In the genomic region with DNA sequence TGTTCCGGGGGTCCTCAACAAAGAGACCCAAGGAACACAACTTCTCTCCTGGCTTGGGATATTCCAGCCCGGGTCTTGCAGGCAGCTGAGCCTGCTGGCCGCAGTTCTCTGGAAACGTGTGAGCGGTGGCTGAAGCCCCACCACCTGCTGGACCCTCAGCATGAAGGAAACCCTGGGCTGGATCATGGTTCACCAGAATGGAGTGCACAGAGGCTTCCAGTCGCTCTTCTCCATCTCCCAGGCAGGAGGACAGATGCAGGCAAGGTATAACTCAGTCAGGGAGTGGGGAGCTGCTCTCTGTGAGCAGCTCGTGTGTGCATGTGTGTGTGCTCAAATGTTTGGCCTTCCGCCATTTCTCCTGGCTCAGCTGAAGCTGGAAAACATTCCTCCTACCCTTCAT, we compare ENCODE assay signal across 8 mouse cellular contexts. TPM values are rescaled to one million over a fixed set of nuclear protein-coding genes. Genes with fewer than 3 reads are reported as not detected.
DNase-seq lines count a peak whose midpoint lies in the region; ATAC-seq and TF ChIP-seq lines count a peak whose summit lies in the region.

No protein-coding gene starts in this region.

- no peak for TF ChIP-seq CTCF in liver, adult 2 months (IDR thresholded peaks at IDR 0.05; ENCODE audit: low read depth, low read length)

- H3K27me3 ChIP-seq in liver, embryonic 12.5 days (replicated peaks), result peaks cover 100% of the 10 kb centered on the region
- H3K27me3 ChIP-seq in embryonic facial prominence, embryonic 12.5 days, result peaks cover 83% of the 10 kb centered on the region
- H3K27me3 ChIP-seq in heart, embryonic 12.5 days (replicated peaks), result peaks cover 85% of the 10 kb centered on the region
- peaks cover 11% of the 10 kb centered on the region; the same call in 1 of the 2 replicates for H3K27me3 ChIP-seq in liver, adult 2 months (ENCODE audit: control insufficient read depth, insufficient read depth, low read length)
- peaks cover 28% of the 10 kb centered on the region for H3K27me3 ChIP-seq in neural tube, embryonic 11.5 days (ENCODE audit: control insufficient read depth, insufficient read depth, low read length)

- TF ChIP-seq POLR2A in liver, adult 2 months (IDR thresholded peaks at IDR 0.05; ENCODE audit: extremely low read depth, insufficient read depth, low read length), result no peak

- H3K4me3 ChIP-seq in liver, embryonic 12.5 days, result no peak overlapping the region
- no peak overlapping the region for H3K4me3 ChIP-seq in embryonic facial prominence, embryonic 12.5 days
- H3K4me3 ChIP-seq in heart, embryonic 12.5 days, result no peak overlapping the region
- H3K4me3 ChIP-seq in liver, adult 2 months (ENCODE audit: insufficient read depth, low read depth, low read length), result no peak overlapping the region
- H3K4me3 ChIP-seq in neural tube, embryonic 11.5 days (ENCODE audit: low read depth, low read length), result no peak overlapping the region

- H3K36me3 ChIP-seq in liver, embryonic 12.5 days, result no peaks in the 10 kb centered on the region
- H3K36me3 ChIP-seq in embryonic facial prominence, embryonic 12.5 days, result no peaks in the 10 kb centered on the region
- H3K36me3 ChIP-seq in heart, embryonic 12.5 days, result no peaks in the 10 kb centered on the region
- H3K36me3 ChIP-seq in liver, adult 2 months (ENCODE audit: control insufficient read depth, insufficient read depth, low read length), result no peaks in the 10 kb centered on the region
- H3K36me3 ChIP-seq in neural tube, embryonic 11.5 days (ENCODE audit: control insufficient read depth, insufficient read depth, low read length), result no peaks in the 10 kb centered on the region

- H3K4me2 ChIP-seq in liver, embryonic 12.5 days, result no peak overlapping the region
- H3K4me2 ChIP-seq in embryonic facial prominence, embryonic 12.5 days (replicated peaks), result no peak overlapping the region; the same call in 1 of the 2 replicates
- no peak overlapping the region for H3K4me2 ChIP-seq in heart, embryonic 12.5 days
- H3K4me2 ChIP-seq in neural tube, embryonic 11.5 days (ENCODE audit: low read depth), result no peak overlapping the region

- no peak for ATAC-seq in liver, embryonic 12.5 days
- ATAC-seq in embryonic facial prominence, embryonic 12.5 days (ENCODE audit: insufficient number of reproducible peaks, insufficient read depth, low FRiP score, low TSS enrichment), result peak; percentile 47; the same call in 1 of the 2 replicates
- ATAC-seq in heart, embryonic 12.5 days (ENCODE audit: insufficient number of reproducible peaks, low FRiP score), result peak; percentile 55; the same call in 1 of the 2 replicates
- ATAC-seq in neural tube, embryonic 11.5 days (ENCODE audit: insufficient read depth, low FRiP score, low TSS enrichment), result no peak

- no peaks in the 10 kb centered on the region for H3K9me3 ChIP-seq in liver, embryonic 12.5 days (replicated peaks)
- no peaks in the 10 kb centered on the region for H3K9me3 ChIP-seq in embryonic facial prominence, embryonic 12.5 days
- no peaks in the 10 kb centered on the region for H3K9me3 ChIP-seq in heart, embryonic 12.5 days (replicated peaks)
- H3K9me3 ChIP-seq in neural tube, embryonic 11.5 days (ENCODE audit: control insufficient read depth, low read length), result no peaks in the 10 kb centered on the region

- peak; percentile 69 for DNase-seq in liver
- DNase-seq in kidney, adult 9 months, result peak; percentile 57
- peak; percentile 13 for DNase-seq in liver, adult 2 months (ENCODE audit: extremely low read depth, low read depth, low spot score)
- peak; percentile 89 for DNase-seq in neural tube, embryonic 11.5 days (ENCODE audit: low spot score)
- peak; percentile 24 to 53 for DNase-seq in thymus, postnatal 10 days (ENCODE audit: low spot score in 2 of 2)

- peaks cover 11% of the 10 kb centered on the region for H3K4me1 ChIP-seq in liver, embryonic 12.5 days
- H3K4me1 ChIP-seq in embryonic facial prominence, embryonic 12.5 days, result peaks cover 46% of the 10 kb centered on the region
- H3K4me1 ChIP-seq in heart, embryonic 12.5 days (replicated peaks), result peaks cover 31% of the 10 kb centered on the region
- H3K4me1 ChIP-seq in liver, adult 2 months (ENCODE audit: control insufficient read depth, insufficient read depth, low read length), result no peaks in the 10 kb centered on the region
- peaks cover 31% of the 10 kb centered on the region for H3K4me1 ChIP-seq in neural tube, embryonic 11.5 days (ENCODE audit: control insufficient read depth, insufficient read depth, low read length)

- H3K27ac ChIP-seq in liver, embryonic 12.5 days, result no peak overlapping the region
- H3K27ac ChIP-seq in embryonic facial prominence, embryonic 12.5 days, result no peak overlapping the region
- H3K27ac ChIP-seq in heart, embryonic 12.5 days (ENCODE audit: poor library complexity, severe bottlenecking), result no peak overlapping the region
- H3K27ac ChIP-seq in liver, adult 2 months (replicated peaks; ENCODE audit: insufficient read depth, low read depth, low read length), result no peak overlapping the region
- H3K27ac ChIP-seq in neural tube, embryonic 11.5 days (ENCODE audit: low read depth, low read length), result no peak overlapping the region

- whole genome bisulfite sequencing in liver, embryonic 12.5 days (ENCODE audit: insufficient replicate concordance), result 11% methylated on average over 8 of the region's 8 CpGs
- WGBS in embryonic facial prominence, embryonic 12.5 days, result 9% methylated on average over 8 of the region's 8 CpGs
- 9% methylated on average over 8 of the region's 8 CpGs for WGBS in heart, embryonic 12.5 days
- WGBS in liver, adult 2 months, result 14% methylated on average over 8 of the region's 8 CpGs
- 11% methylated on average over 8 of the region's 8 CpGs for WGBS in neural tube, embryonic 11.5 days

- H3K9ac ChIP-seq in liver, embryonic 12.5 days, result no peak overlapping the region
- no peak overlapping the region for H3K9ac ChIP-seq in embryonic facial prominence, embryonic 12.5 days
- H3K9ac ChIP-seq in heart, embryonic 12.5 days, result no peak overlapping the region
- no peak overlapping the region for H3K9ac ChIP-seq in liver, adult 2 months (ENCODE audit: low read depth, low read length)
- H3K9ac ChIP-seq in neural tube, embryonic 11.5 days (ENCODE audit: low read length), result no peak overlapping the region

- H3K79me2 ChIP-seq in liver, adult 2 months (ENCODE audit: control insufficient read depth, insufficient read depth, low read length), result no peaks in the 10 kb centered on the region

RNA-seq across cellular contexts. Expression of a gene that starts 7.3 kb away (rescaled TPM):
- 0.01 and 0.10 TPM in 2 replicates for polyA plus RNA-seq in liver, embryonic 12.5 days (2016; fragmentation: Nextera tagmentation; extraction: Ambion mirVana)
- polyA plus RNA-seq in embryonic facial prominence, embryonic 12.5 days (2016; fragmentation: Nextera tagmentation; extraction: Ambion mirVana), result 1.00 and 1.3 TPM in 2 replicates
- polyA plus RNA-seq in heart, embryonic 12.5 days (2016; fragmentation: Nextera tagmentation; extraction: Ambion mirVana), result 0.09 TPM in 1 of 2 replicates, not detected in the other
- under 0.01 and 0.20 TPM in 2 replicates for total RNA-seq in liver, adult 2 months (2014; rRNA removed)
- 0.06 and 0.12 TPM in 2 replicates for polyA plus RNA-seq in liver, adult 2 months (2012; rRNA removed)
- polyA plus RNA-seq in neural tube, embryonic 11.5 days (2014; fragmentation: Nextera tagmentation; extraction: Ambion mirVana), result 2.5 and 2.6 TPM in 2 replicates

Comparison
In these comparisons a context has a peak if more than half of its experiments do, and no peak if none do; other contexts are left out.
1. DNase-seq: peak in every context shown above with its lines; median percentile 89 in neural tube, embryonic 11.5 days; 69 in liver; 57 in kidney, adult 9 months; 38 in thymus, postnatal 10 days; 13 in liver, adult 2 months.
2. ATAC-seq: peak in embryonic facial prominence, embryonic 12.5 days (single experiment) and heart, embryonic 12.5 days (single experiment); none in liver, embryonic 12.5 days (single experiment) and neural tube, embryonic 11.5 days (single experiment).